Mouse (Mus musculus): ENCODE data around the gene Tpgs1. TPM values are rescaled to one million over a fixed set of nuclear protein-coding genes. Genes with fewer than 3 reads are reported as not detected.
A peak's percentile ranks its signal among the peaks of the same experiment; 100 is the strongest.

Tpgs1 gene
- polyA plus RNA-seq, 1 experiment from 2014 or later = 62.4 TPM

- in situ Hi-C loops (cut with MboI; ENCODE audit: low pct_unique_long_range_greater_than_20kb) = no loop called here
- CTCF ChIA-PET = interaction anchor here (1.3 kb wide), 1 partner anchor 51 kb away, joined by 3 read pairs; no protein-coding TSS in a partner anchor
- POLR2A ChIA-PET = no interaction called here
These were observed 23.5 kb upstream of the Tpgs1 start, which contains the start of gene Odf3l2 for GRCm38 (mm10) chr10:79645711-79646110. TSS of gene Odf3l2 (minus strand) at chr10:79645738.

GRCm38 (mm10) chr10:79649070-79649751, 20.0 kb upstream of the Tpgs1 start:
- in situ Hi-C loops (cut with MboI; ENCODE audit: low pct_unique_long_range_greater_than_20kb) = no loop called here
- no peak for ATAC-seq
- DNase-seq (ENCODE audit: low read depth, low spot score) = no peak
- peaks cover 32% of the 10 kb centered on the region for H3K27me3 ChIP-seq
- peak; percentile 85 for TF ChIP-seq CTCF (IDR thresholded peaks at IDR 0.05)
- ChIA-PET CTCF (interaction anchor here (1.6 to 4.2 kb wide), 2 partner anchors 19 to 53 kb away, joined by 6 to 27 read pairs; partner anchors contain the start of gene Tpgs1), POLR2A (no interaction called here)

More at GRCm38 (mm10) chr10:79645711-79646110, 23.5 kb upstream of the Tpgs1 start, which contains the start of gene Odf3l2:
- ATAC-seq (no peak), DNase-seq (ENCODE audit: low read depth, low spot score) (no peak)
- no peak for TF ChIP-seq CTCF (IDR thresholded peaks at IDR 0.05)
- H3K27me3 ChIP-seq = peaks cover 20% of the 10 kb centered on the region

- TF ChIP-seq CTCF (IDR thresholded peaks at IDR 0.05) = no peak
- ATAC-seq = no peak
- DNase-seq (ENCODE audit: low read depth, low spot score) = no peak
- in situ Hi-C loops (cut with MboI; ENCODE audit: low pct_unique_long_range_greater_than_20kb) = no loop called here
- CTCF ChIA-PET = interaction anchor here (1.2 to 1.7 kb wide), 2 partner anchors 15 to 58 kb away, joined by 3 to 5 read pairs; no protein-coding TSS in a partner anchor
- POLR2A ChIA-PET = no interaction called here
- peaks cover 21% of the 10 kb centered on the region for H3K27me3 ChIP-seq
These were observed 16.4 kb upstream of the Tpgs1 start for GRCm38 (mm10) chr10:79652789-79653188.

- ChIA-PET CTCF (interaction anchor here (1.5 kb wide), 1 partner anchor 60 kb away, joined by 3 read pairs; no protein-coding TSS in a partner anchor), POLR2A (no interaction called here)
- no peak for TF ChIP-seq CTCF (IDR thresholded peaks at IDR 0.05)
- DNase-seq (ENCODE audit: low read depth, low spot score) (no peak), ATAC-seq (no peak)
- in situ Hi-C loops (cut with MboI; ENCODE audit: low pct_unique_long_range_greater_than_20kb) = no loop called here
- H3K27me3 ChIP-seq = peaks cover 21% of the 10 kb centered on the region
These were observed 14.2 kb upstream of the Tpgs1 start for GRCm38 (mm10) chr10:79654946-79655395.

- ATAC-seq (no peak), DNase-seq (ENCODE audit: low read depth, low spot score) (no peak)
- ChIA-PET CTCF (interaction anchor here (1.1 kb wide), 1 partner anchor 9 kb away, joined by 3 read pairs; no protein-coding TSS in a partner anchor), POLR2A (no interaction called here)
- in situ Hi-C loops (cut with MboI; ENCODE audit: low pct_unique_long_range_greater_than_20kb) = no loop called here
- H3K27me3 ChIP-seq = peaks cover 6% of the 10 kb centered on the region
- no peak for TF ChIP-seq CTCF (IDR thresholded peaks at IDR 0.05)
These were observed 10.3 kb upstream of the Tpgs1 start for GRCm38 (mm10) chr10:79658829-79659228.

GRCm38 (mm10) chr10:79660298-79660697, 8.9 kb upstream of the Tpgs1 start:
- DNase-seq (ENCODE audit: low read depth, low spot score) (no peak), ATAC-seq (no peak)
- H3K27me3 ChIP-seq = no peaks in the 10 kb centered on the region
- in situ Hi-C loops (cut with MboI; ENCODE audit: low pct_unique_long_range_greater_than_20kb) = no loop called here
- no peak for TF ChIP-seq CTCF (IDR thresholded peaks at IDR 0.05)
- POLR2A ChIA-PET = no interaction called here
- CTCF ChIA-PET = no interaction called here

GRCm38 (mm10) chr10:79661861-79662260, 7.3 kb upstream of the Tpgs1 start:
- DNase-seq (ENCODE audit: low read depth, low spot score) (no peak), ATAC-seq (no peak)
- no peaks in the 10 kb centered on the region for H3K27me3 ChIP-seq
- ChIA-PET POLR2A (no interaction called here), CTCF (no interaction called here)
- in situ Hi-C loops (cut with MboI; ENCODE audit: low pct_unique_long_range_greater_than_20kb) = no loop called here
- TF ChIP-seq CTCF (IDR thresholded peaks at IDR 0.05) = no peak

GRCm38 (mm10) chr10:79664131-79664665, 5.0 kb upstream of the Tpgs1 start, which contains the start of gene Madcam1:
TSS of gene Madcam1 (plus strand) at chr10:79664559.
- H3K27me3 ChIP-seq = no peaks in the 10 kb centered on the region
- POLR2A ChIA-PET = no interaction called here
- CTCF ChIA-PET = interaction anchor here (1.6 kb wide), 1 partner anchor 69 kb away, joined by 7 read pairs; no protein-coding TSS in a partner anchor
- DNase-seq (ENCODE audit: low read depth, low spot score) (no peak), ATAC-seq (peak; percentile 55)
- in situ Hi-C loops (cut with MboI; ENCODE audit: low pct_unique_long_range_greater_than_20kb) = no loop called here
- TF ChIP-seq CTCF (IDR thresholded peaks at IDR 0.05) = no peak

GRCm38 (mm10) chr10:79665051-79665450, 4.1 kb upstream of the Tpgs1 start:
- CTCF ChIA-PET = interaction anchor here (1.6 kb wide), 1 partner anchor 70 kb away, joined by 7 read pairs; no protein-coding TSS in a partner anchor
- H3K27me3 ChIP-seq = no peaks in the 10 kb centered on the region
- no peak for TF ChIP-seq CTCF (IDR thresholded peaks at IDR 0.05)
- in situ Hi-C loops (cut with MboI; ENCODE audit: low pct_unique_long_range_greater_than_20kb) = no loop called here
- POLR2A ChIA-PET = interaction anchor here (0.5 kb wide), 1 partner anchor 1833 kb away, joined by 3 read pairs; no protein-coding TSS in a partner anchor
- ATAC-seq (no peak), DNase-seq (ENCODE audit: low read depth, low spot score) (no peak)

GRCm38 (mm10) chr10:79666493-79666892, 2.7 kb upstream of the Tpgs1 start:
- TF ChIP-seq CTCF (IDR thresholded peaks at IDR 0.05) = no peak
- H3K27me3 ChIP-seq = no peaks in the 10 kb centered on the region
- ChIA-PET CTCF (interaction anchor here (2.7 kb wide), 1 partner anchor 71 kb away, joined by 12 read pairs; no protein-coding TSS in a partner anchor), POLR2A (no interaction called here)
- in situ Hi-C loops (cut with MboI; ENCODE audit: low pct_unique_long_range_greater_than_20kb) = no loop called here
- ATAC-seq = no peak
- no peak for DNase-seq (ENCODE audit: low read depth, low spot score)

- ChIA-PET CTCF (interaction anchor here (0.8 to 2.7 kb wide), 6 partner anchors 12 to 912 kb away, joined by 3 to 12 read pairs (median 4); no protein-coding TSS in a partner anchor), POLR2A (no interaction called here)
- DNase-seq (ENCODE audit: low read depth, low spot score) = no peak
- no peak for TF ChIP-seq CTCF (IDR thresholded peaks at IDR 0.05)
- ATAC-seq = no peak
- H3K27me3 ChIP-seq = no peaks in the 10 kb centered on the region
- in situ Hi-C loops (cut with MboI; ENCODE audit: low pct_unique_long_range_greater_than_20kb) = no loop called here
These were observed 1.1 kb upstream of the Tpgs1 start for GRCm38 (mm10) chr10:79668076-79668475.
